Mouse (Mus musculus) large intestine, adult 2 months (tissue): Measurements from ENCODE around the gene Chst3. TPM values are rescaled to one million over a fixed set of nuclear protein-coding genes. Genes with fewer than 3 reads are reported as not detected.
"Not testable (repeated sequence)": the region's sequence is repeated elsewhere in the genome, so short reads cannot be mapped to it uniquely, and the experiment has no call there.

Experiments
- DNase-seq: peaks from one replicate; pipeline ENCODE4 v3.0.0-alpha.2; 2012; ENCODE audit warnings: low read depth, low spot score
- WGBS: fragments of 180-500 bp; shearing (Covaris S2); methylation state at CpG from one replicate; pipeline ENCODE4 v1.1.7; 2018; 5-methylcytosine and 5-hydroxymethylcytosine counted together
- polyA plus RNA-seq: library from polyadenylated mRNA; depleted of rRNA; stranded (reverse); fragments of >200 nt; gene quantifications from 2 replicates; pipeline ENCODE4 v1.2.3, GENCODE M21; 2012

Gene Chst3
- polyA plus RNA-seq, 1 experiment: 3.3 TPM

DNA sequence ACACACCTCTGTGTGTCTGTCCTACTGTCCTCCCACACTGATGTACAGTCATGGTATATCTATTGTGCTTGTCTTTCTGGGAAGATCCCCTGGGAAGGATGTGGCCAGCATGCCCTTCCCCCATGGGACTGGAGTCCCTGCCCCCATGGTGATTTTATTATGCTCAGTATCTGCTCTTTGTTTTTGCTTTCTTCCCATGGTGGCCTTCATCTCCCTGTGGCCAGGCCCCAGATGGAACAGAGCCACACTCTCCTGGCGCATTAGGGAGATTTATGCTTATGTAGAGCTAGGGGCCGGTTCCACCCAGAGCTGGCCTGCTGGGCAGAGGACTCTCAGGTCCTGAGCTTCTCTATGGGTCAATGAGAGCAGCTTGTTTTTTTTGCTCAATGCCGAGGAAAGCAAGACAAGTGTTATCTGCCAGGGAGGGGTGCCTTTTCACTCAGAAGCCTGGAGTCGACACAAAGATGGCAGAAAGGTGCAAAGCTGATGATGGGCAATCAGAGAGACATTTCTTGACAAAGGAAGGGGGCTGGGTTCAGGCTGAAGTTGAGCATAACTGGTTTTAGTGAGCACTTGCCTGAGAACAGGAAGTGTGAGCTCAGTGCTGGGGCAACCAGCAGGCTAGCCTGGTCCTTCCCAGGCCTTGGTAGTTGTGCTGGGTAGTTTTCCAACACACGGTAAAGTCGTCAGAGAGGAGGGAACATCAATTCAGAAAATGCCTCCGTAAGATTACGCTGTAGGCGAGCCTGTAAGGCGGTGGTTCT lies 48.6 kb downstream of the Chst3 start:
- WGBS: 78% methylated on average over 10 of the region's 10 CpGs
- DNase-seq: no peak

DNA sequence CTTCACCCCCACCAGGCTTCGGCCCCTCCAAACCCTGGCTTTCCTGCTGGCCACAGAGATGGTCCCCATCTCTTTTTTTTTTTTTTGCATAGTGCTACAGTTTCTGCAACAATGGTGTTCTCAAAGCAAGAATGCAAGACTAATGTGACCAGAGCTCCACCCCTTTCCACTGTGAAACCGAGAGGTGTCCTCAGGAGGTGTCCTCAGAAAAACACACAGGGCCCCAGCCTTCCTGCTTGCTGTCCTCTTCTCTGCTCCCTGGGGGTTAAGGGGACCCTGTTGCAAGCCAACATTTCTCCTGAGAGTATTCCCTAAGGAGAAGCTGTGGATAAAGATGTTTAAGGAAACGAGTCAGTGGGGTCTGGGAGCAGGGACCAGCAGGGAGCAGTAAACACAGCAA lies 50.1 kb downstream of the Chst3 start:
- DNase-seq: no peak
- 71% methylated on average over 3 of the region's 3 CpGs for WGBS

DNA sequence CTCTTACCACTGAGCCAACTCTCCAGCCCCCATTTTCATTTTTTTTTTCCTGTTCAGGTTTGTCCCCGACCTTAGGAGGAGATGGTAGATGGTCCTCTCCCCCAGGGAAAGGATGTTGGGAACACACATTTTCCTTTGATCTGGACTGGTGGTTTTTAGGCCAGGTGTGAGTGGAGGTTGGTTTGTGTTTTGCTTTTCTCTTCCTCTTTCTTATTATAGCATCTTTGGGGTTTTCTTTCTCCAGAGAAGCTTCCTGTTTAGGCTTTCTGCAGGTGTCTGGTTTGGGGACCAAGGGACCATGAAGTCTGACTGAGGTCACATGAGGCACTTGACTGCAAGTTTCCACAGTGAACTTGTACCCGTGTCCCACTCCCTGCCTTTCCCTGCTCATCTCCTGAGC lies 50.8 kb downstream of the Chst3 start:
- DNase-seq: no peak
- WGBS: 69% methylated on average over 2 of the region's 2 CpGs

DNA sequence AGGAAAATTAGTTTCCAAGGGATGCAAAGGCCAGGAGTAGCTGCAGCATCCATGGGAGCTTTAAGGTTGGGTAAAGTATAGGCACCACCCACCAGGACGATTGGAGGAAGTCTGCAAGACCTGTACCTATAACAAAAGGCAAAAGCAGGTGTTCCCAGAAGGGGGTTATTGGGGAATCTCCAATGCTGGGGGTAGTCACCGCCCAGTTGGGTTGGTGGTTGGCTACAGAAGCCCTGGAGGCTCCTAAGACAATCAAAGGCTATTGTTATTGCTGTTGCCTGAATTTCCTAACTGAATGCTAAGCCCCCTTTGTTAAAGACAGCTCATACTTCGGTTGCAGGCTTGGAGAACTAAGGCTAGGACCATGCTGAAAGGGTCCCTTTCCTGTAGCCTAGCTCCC lies 53.0 kb downstream of the Chst3 start:
- no peak for DNase-seq
- WGBS: 66% methylated on average over 3 of the region's 3 CpGs

- WGBS: 96% methylated on average over 1 of the region's 1 CpGs
- no peak for DNase-seq
These were observed 54.2 kb downstream of the Chst3 start for GRCm38 (mm10) chr10:60164869-60165268.

DNA sequence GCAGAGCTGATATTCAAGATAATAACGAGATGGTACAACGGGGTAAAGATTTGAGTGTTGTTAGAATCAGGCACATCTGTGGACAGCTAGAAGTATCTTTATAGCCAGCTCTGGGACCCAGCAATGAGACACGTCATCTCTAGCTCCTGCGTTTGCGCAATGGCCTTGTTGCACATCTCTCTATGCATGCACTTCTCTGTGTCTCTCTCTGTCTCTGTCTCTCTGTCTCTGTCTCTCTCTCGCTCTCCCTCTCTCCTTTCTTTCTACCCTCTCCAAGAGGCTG lies 56.1 kb downstream of the Chst3 start:
- 91% methylated on average over 6 of the region's 6 CpGs for WGBS
- no peak for DNase-seq

DNA sequence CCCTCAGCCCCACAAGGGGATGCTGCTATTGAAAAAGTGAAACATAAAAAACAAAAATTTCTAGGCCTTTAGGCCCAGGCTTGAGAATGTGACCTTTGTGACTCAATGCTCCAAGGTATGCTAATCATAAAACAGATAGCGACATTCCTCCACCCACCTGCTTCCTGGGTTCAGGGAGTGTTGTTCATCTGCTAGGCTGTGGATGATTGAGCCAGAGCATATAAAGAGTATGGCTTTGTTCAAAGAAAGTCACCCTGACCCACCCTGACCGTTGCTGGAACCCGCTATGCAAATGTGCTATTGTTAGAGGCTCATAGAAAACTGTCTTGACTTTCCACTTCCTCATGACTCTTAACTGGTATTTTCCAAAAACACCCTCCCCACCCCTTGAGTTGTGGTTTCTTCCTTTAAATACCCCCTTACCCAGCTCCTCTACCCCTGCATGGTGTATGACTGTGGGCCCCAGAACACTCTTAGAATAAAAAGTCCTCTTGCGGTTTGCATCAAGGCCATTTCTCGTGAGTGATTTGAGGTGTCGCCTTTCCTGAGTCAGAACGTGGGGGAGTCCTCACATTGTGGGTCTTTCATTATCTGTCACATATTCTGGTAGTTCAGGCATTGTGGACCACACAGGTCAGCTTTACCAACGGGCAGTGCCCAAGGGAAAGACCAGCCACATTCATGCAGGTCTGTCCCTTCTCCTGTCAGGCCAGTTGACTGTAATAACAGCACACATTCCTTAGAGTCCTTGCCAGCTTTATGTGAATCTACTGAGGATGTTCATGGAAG lies 56.7 kb downstream of the Chst3 start:
- DNase-seq: not testable (repeated sequence)

DNA sequence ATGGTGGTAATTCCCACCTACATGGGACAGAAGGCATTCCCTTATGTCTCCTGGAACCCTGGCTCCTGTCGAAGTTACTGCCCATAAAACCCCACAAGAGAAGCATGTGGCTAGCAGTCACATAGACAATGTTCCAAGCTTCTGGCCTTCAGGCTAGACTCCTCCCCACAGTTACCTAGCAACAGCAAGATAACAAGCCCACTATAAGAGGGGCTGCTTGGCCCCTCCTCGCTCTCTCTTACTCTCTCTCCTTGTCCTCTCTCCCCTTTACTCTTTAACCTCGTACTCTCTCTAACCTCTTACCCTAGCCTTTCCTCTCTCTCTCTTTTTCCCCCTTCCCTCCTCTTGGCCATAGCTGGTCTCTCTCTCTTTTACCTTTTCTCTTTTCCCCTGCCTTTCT lies 57.7 kb downstream of the Chst3 start:
- 71% methylated on average over 3 of the region's 3 CpGs for WGBS
- DNase-seq: not testable (repeated sequence)

More for the DNA sequence above, 56.7 kb downstream of the Chst3 start:
- 52% methylated on average over 8 of the region's 8 CpGs for WGBS

DNA sequence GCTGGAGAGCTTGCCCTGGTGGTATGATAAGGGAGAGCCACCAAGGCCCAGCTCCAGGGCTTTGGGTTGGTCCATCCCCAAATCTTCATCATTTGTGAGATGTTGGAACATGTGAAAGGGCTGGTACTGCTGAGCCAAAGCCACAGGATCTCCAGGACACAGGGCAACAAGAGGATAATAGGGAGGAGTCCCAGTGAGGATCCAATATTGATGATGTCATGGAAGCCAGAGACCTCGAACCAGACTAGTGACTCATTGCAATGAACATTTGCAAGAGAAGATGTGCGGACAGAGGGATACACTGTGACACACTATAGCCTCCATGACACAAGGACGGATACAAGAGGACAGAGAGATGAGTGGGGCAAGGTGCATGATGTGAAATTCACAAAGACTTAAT lies 60.9 kb downstream of the Chst3 start:
- 85% methylated on average over 3 of the region's 3 CpGs for WGBS
- no peak for DNase-seq

- no peak for DNase-seq
These were observed 63.0 kb downstream of the Chst3 start for GRCm38 (mm10) chr10:60156016-60156415.

GRCm38 (mm10) chr10:60151107-60151663 lies 67.9 kb downstream of the Chst3 start:
- 20% methylated on average over 6 of the region's 6 CpGs for WGBS
- DNase-seq: peak; percentile 16

DNA sequence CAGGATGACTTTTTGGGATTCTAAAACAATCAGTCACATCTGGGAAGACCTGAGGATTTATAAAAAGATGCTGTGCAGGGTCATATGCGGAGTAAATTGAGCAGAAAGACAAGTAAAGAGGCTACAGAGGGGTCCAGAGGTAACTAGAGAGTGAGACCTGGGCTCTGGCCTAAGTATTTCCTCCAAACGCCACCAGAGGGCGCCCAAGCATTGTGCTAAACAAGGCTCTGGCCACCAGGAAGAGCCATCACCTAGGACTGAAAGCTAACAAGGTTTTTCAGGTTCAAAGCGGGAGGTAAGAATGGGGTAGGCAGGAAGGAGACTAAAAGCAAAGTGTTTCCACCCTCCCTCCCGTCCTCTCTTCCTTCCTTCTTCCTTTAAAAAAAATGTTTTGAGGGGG lies 71.0 kb downstream of the Chst3 start:
- 2% methylated on average over 5 of the region's 5 CpGs for WGBS
- peak; percentile 73 for DNase-seq

DNA sequence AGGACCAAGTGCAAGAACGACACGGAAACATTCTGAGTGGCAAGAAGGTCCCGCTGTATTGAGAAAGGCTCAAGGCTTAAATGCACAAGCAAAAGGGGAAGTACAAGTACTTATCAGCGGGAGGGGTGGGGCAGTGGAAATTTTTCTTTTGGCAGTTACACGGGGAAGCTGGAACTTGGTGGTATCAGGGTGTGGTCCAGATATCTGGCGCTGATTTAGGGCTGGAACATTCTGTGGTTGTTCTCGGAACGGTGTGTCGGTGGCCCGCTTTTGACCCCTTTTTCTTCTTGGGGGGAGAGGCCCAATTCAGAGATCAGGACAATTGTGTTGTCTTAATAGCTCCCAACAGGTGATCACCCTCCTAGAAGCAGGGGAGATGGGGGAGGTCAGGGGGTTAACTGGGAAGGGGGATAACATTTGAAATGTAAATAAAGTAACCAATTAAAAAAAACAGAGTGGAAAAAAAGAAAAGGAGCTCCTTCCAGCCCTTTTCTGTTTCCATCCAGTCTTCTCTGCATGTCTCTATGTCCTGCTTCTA lies 71.5 kb downstream of the Chst3 start:
- not testable (repeated sequence) for DNase-seq
- 52% methylated on average over 10 of the region's 10 CpGs for WGBS

GRCm38 (mm10) chr10:60141656-60142160 lies 77.4 kb downstream of the Chst3 start:
- DNase-seq: no peak
- WGBS: 86% methylated on average over 3 of the region's 3 CpGs

GRCm38 (mm10) chr10:60140751-60141150 lies 78.3 kb downstream of the Chst3 start:
- DNase-seq: no peak
- 97% methylated on average over 4 of the region's 4 CpGs for WGBS

- DNase-seq: no peak
- 24% methylated on average over 5 of the region's 5 CpGs for WGBS
These were observed 80.4 kb downstream of the Chst3 start for GRCm38 (mm10) chr10:60138680-60139079.

DNA sequence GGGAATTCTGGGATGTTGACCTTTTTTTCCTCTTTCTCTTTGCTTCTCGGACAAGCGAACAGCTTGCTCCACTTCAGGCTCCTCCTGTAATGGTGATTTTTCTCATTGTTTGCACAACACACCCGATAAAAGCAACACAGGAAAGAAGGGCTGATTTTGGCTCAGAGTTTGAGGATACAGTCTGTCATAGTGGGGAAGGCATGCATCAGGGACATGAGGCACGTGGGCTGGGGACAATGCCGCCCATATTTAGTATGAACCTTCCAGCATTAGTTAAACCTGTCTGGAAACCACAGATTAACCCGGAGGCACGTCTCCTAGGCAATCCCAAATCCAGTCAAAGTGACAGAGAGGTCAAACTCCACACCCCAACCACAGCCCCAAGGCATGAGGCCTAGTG lies 82.1 kb downstream of the Chst3 start:
- no peak for DNase-seq
- WGBS: 57% methylated on average over 7 of the region's 7 CpGs

DNA sequence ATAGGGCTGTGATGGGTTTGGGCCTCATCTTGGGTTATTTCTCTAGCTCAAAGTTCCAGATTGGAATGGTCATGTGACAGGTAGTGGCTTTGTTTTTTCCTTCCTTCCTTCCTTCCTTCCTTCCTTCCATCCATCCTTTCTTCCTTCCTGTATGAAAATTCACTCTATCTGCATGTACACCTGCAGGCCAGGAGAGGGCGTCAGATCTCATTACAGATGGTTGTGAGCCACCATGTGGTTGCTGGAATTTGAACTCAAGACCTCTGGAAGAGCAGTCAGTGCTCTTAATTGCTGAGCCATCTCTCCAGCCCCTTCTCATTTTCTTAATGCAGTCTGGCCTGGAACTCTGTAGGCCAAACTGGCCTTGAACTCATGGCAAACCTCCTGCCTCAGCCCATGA lies 83.0 kb downstream of the Chst3 start:
- 59% methylated on average over 1 of the region's 1 CpGs for WGBS
- not testable (repeated sequence) for DNase-seq

GRCm38 (mm10) chr10:60134201-60134600 lies 84.9 kb downstream of the Chst3 start:
- DNase-seq: no peak
- 67% methylated on average over 9 of the region's 9 CpGs for WGBS

GRCm38 (mm10) chr10:60133501-60133900 lies 85.6 kb downstream of the Chst3 start:
- DNase-seq: no peak
- WGBS: 46% methylated on average over 6 of the region's 6 CpGs
